In genomic region chr10:80656863-80657623, GRCm38 (mm10) we compare ENCODE assay signal across 8 mouse cellular contexts. TPM values are rescaled to one million over a fixed set of nuclear protein-coding genes. Genes with fewer than 3 reads are reported as not detected.
DNase-seq lines count a peak whose midpoint lies in the region; ATAC-seq and TF ChIP-seq lines count a peak whose summit lies in the region.

Gene Btbd2 (minus strand): TSS chr10:80657071.

- H3K36me3 ChIP-seq in MEL (ENCODE audit: control insufficient read depth in 1 of 2, insufficient read depth in 2 of 2, low read length in 2 of 2) = peaks cover 0 to 9% of the 10 kb centered on the region in 2 experiments; a peak in 2 of 4 replicates
- H3K36me3 ChIP-seq in midbrain, embryonic 13.5 days = peaks cover 4% of the 10 kb centered on the region

- intact Hi-C loops in heart, postnatal 14 days (cut with DNase I) = loop anchor here (5.0 kb wide), 1 partner anchor 35 kb away; the partner anchor contains the start of gene Csnk1g2
- intact Hi-C loops in left cerebral cortex, postnatal 10 days (cut with DNase I) = no loop called here

- H3K4me3 ChIP-seq in MEL (ENCODE audit: control insufficient read depth in 1 of 2, insufficient read depth in 1 of 2, low read depth in 2 of 2, low read length in 2 of 2) = peak within 1 kb of the TSS; percentile 86 to 92
- H3K4me3 ChIP-seq in midbrain, embryonic 13.5 days (replicated peaks) = peak within 1 kb of the TSS; percentile 91

- no peak for DNase-seq in cerebellum, adult 11-12 months
- peak; percentile 64 for DNase-seq in MEL (ENCODE audit: low read depth, low spot score)
- DNase-seq in heart, postnatal 14 days = no peak
- peak in 1 of 2 experiments; percentile 54 for DNase-seq in left cerebral cortex, postnatal 10 days (ENCODE audit: extremely low spot score in 1 of 2, low spot score in 2 of 2)
- DNase-seq in urinary bladder, postnatal 4 days (ENCODE audit: low spot score in 2 of 2) = no peak

- TF ChIP-seq CTCF in MEL (IDR thresholded peaks at IDR 0.05 in 2 of 3, conservative IDR thresholded peaks at IDR 0.05 in 1 of 3; ENCODE audit: control insufficient read depth in 1 of 3, insufficient read depth in 1 of 3, low read depth in 2 of 3, low read length in 3 of 3, poor library complexity in 1 of 3, severe bottlenecking in 1 of 3) = no peak

- H3K27ac ChIP-seq in MEL (ENCODE audit: control insufficient read depth, low read depth, low read length) = peak within 1 kb of the TSS; percentile 81
- peak within 1 kb of the TSS; percentile 90 for H3K27ac ChIP-seq in midbrain, embryonic 13.5 days

- peak; percentile 22; the same call in 1 of the 2 replicates for ATAC-seq in cerebellum, adult (ENCODE audit: insufficient number of reproducible peaks, low FRiP score, low TSS enrichment)
- peak; percentile 49; the same call in 1 of the 2 replicates for ATAC-seq in erythroid progenitor cell, adult 5-6 weeks (replicated peaks; ENCODE audit: low FRiP score, poor library complexity, severe bottlenecking)
- ATAC-seq in midbrain, embryonic 13.5 days = peak; percentile 51

- H3K9me3 ChIP-seq in MEL (replicated peaks; ENCODE audit: insufficient read depth, low read length) = no peaks in the 10 kb centered on the region
- no peaks in the 10 kb centered on the region for H3K9me3 ChIP-seq in midbrain, embryonic 13.5 days

- H3K4me1 ChIP-seq in MEL (ENCODE audit: control insufficient read depth in 1 of 2, insufficient read depth in 2 of 2, low read length in 2 of 2) = peaks cover 3 to 21% of the 10 kb centered on the region in 2 experiments
- H3K4me1 ChIP-seq in midbrain, embryonic 13.5 days (replicated peaks) = peaks cover 34% of the 10 kb centered on the region

- peaks cover 8% of the 10 kb centered on the region for H3K79me2 ChIP-seq in MEL (ENCODE audit: control insufficient read depth, insufficient read depth, low read length, poor library complexity)

- TF ChIP-seq POLR2A in MEL (IDR thresholded peaks at IDR 0.05; ENCODE audit: control insufficient read depth in 1 of 2, insufficient read depth in 1 of 2, low read depth in 1 of 2, low read length in 2 of 2, poor library complexity in 1 of 2) = no peak

- H3K4me2 ChIP-seq in midbrain, embryonic 13.5 days (replicated peaks) = peak within 1 kb of the TSS; percentile 79

- no peaks in the 10 kb centered on the region for H3K27me3 ChIP-seq in MEL (ENCODE audit: control insufficient read depth in 1 of 2, insufficient read depth in 2 of 2, low read length in 2 of 2)
- H3K27me3 ChIP-seq in midbrain, embryonic 13.5 days = no peaks in the 10 kb centered on the region

- H3K9ac ChIP-seq in MEL (ENCODE audit: control insufficient read depth, low read depth, low read length, poor library complexity, severe bottlenecking) = peak within 1 kb of the TSS; percentile 90
- H3K9ac ChIP-seq in midbrain, embryonic 13.5 days (replicated peaks) = peak within 1 kb of the TSS; percentile 96

- TF ChIP-seq RAD21 in MEL (IDR thresholded peaks at IDR 0.05; ENCODE audit: low read depth, low read length) = no peak

- WGBS in midbrain, embryonic 13.5 days = 20% methylated on average over 15 of the region's 15 CpGs

- no peak for TF ChIP-seq EP300 in MEL (IDR thresholded peaks at IDR 0.05; ENCODE audit: low read depth in 1 of 2, low read length in 2 of 2)

TF ChIP-seq in MEL, 35 proteins besides CTCF, POLR2A, EP300 and RAD21:
- TF ChIP-seq NRF1 (IDR thresholded peaks at IDR 0.05; ENCODE audit: insufficient read depth, low read depth, low read length, poor library complexity, severe bottlenecking) (no peak), TCF12 (IDR thresholded peaks at IDR 0.05; ENCODE audit: low read depth, low read length) (no peak), TAL1 (IDR thresholded peaks at IDR 0.05; ENCODE audit: low read length) (no peak), ZNF384 (IDR thresholded peaks at IDR 0.05; ENCODE audit: low read depth, low read length) (no peak), NELFE (IDR thresholded peaks at IDR 0.05; ENCODE audit: low read depth, low read length) (no peak), E2F4 (IDR thresholded peaks at IDR 0.05; ENCODE audit: borderline replicate concordance, low read depth, low read length) (no peak), MAFK (IDR thresholded peaks at IDR 0.05; ENCODE audit: borderline replicate concordance, low read depth, low read length) (no peak), TBP (IDR thresholded peaks at IDR 0.05; ENCODE audit: low read depth, low read length) (0 out of 2 replicates have a peak, but pooled peaks have one; percentile 17), HCFC1 (IDR thresholded peaks at IDR 0.05; ENCODE audit: low read depth, low read length) (no peak), MXI1 (IDR thresholded peaks at IDR 0.05; ENCODE audit: low read depth, low read length) (peak; percentile 16; the same call in 1 of the 2 replicates), JUND (IDR thresholded peaks at IDR 0.05; ENCODE audit: low read depth, low read length) (no peak), GATA1 (IDR thresholded peaks at IDR 0.05; ENCODE audit: low read depth, low read length) (no peak), ELF1 (IDR thresholded peaks at IDR 0.05; ENCODE audit: low read depth, low read length) (no peak), SIN3A (IDR thresholded peaks at IDR 0.05; ENCODE audit: low read length) (peak; percentile 35; the same call in 1 of the 2 replicates), MEF2A (IDR thresholded peaks at IDR 0.05; ENCODE audit: extremely low read depth, insufficient replicate concordance, low read depth, low read length, poor library complexity, severe bottlenecking) (no peak), ZMIZ1 (IDR thresholded peaks at IDR 0.05; ENCODE audit: low read depth, low read length) (no peak), MAZ (IDR thresholded peaks at IDR 0.05; ENCODE audit: low read depth, low read length) (no peak), CHD2 (IDR thresholded peaks at IDR 0.05; ENCODE audit: low read length) (no peak), MYC (IDR thresholded peaks at IDR 0.05; ENCODE audit: low read depth, low read length) (no peak), ETS1 (IDR thresholded peaks at IDR 0.05; ENCODE audit: low read depth, low read length) (no peak), POLR2AphosphoS5 (IDR thresholded peaks at IDR 0.05; ENCODE audit: borderline replicate concordance, low read depth, low read length) (no peak), CHD1 (IDR thresholded peaks at IDR 0.05; ENCODE audit: low read depth, low read length) (no peak), USF1 (IDR thresholded peaks at IDR 0.05; ENCODE audit: low read depth, low read length) (no peak)
TF ChIP-seq in MEL: peak in this region for 3.

RNA-seq across cellular contexts. Expression of gene Btbd2, which starts in this region (rescaled TPM):
- total RNA-seq in MEL (2012; rRNA removed) = 35.4 and 43.1 TPM in 2 replicates
- 10 to 100 TPM in 1 of 2 experiments, not detected in 1; 81.8 TPM for polyA plus RNA-seq in MEL (2012; ENCODE audit: insufficient read depth in 1 of 2, insufficient read length in 2 of 2, low read depth in 1 of 2, low replicate concordance in 2 of 2, missing spikeins in 1 of 2)
- total RNA-seq in erythroid progenitor cell, adult 5-6 weeks (2015; ENCODE audit: low replicate concordance) = 2.9 and 3.8 TPM in 2 replicates
- 9.2 and 25.3 TPM in 2 replicates for total RNA-seq in erythroid progenitor cell, adult 5-6 weeks (2017; ENCODE audit: low replicate concordance)
- 10 to 100 TPM; 40.6 to 41.9 TPM for total RNA-seq in heart, postnatal 14 days (2021)
- total RNA-seq in left cerebral cortex, postnatal 10 days (2021) = 10 to 100 TPM; 89.6 to 91.0 TPM
- polyA plus RNA-seq in midbrain, embryonic 13.5 days (2015; fragmentation: Nextera tagmentation; extraction: Ambion mirVana) = 60.9 and 80.6 TPM in 2 replicates
